Mouse (Mus musculus): ENCODE data around the gene Itpkc.

DNA sequence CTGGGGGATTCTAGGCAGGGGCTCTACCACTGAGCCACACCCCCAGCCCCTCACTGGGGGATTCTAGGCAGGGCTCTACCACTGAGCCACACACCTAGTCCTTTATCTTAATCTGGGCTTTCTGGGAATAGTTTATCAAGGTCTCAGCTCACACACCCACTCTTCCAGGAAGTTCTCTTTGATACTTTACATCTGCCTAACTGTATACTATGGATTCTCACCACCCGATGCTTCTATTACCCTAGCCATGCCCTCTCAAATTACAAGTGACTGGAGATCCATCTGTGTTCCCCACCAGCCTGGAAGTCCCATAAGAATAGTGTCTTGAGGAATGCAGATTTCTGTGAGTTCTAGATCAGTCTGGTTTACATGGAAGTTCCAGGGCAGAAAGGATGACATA lies 5.9 kb downstream of the Itpkc start:
- TF ChIP-seq POLR2A (IDR thresholded peaks at IDR 0.05; ENCODE audit: borderline replicate concordance, insufficient read depth, low read length) (no peak), CTCF (IDR thresholded peaks at IDR 0.05; ENCODE audit: borderline replicate concordance, insufficient read depth, low read depth, low read length) (no peak)
